Mouse (Mus musculus) embryonic facial prominence, embryonic 11.5 days (tissue): ENCODE data around the gene Rhbdd2. TPM values are rescaled to one million over a fixed set of nuclear protein-coding genes. Genes with fewer than 3 reads are reported as not detected.

Experiments used
- ATAC-seq: fragments of 200-750 bp; cut with Nextera tagmentation; replicated peaks from 2 replicates; pipeline ENCODE4 v1.8.0; 2017; ENCODE audit warnings: low read depth; ENCODE audit not compliant: insufficient number of reproducible peaks, low FRiP score, low TSS enrichment
- DNase-seq: peaks from one replicate; pipeline ENCODE4 v3.0.0-alpha.2; 2015; ENCODE audit warnings: low spot score
- H3K27ac ChIP-seq: fragments of 300-500 bp; sonication (generic); replicated peaks from 2 replicates; pipeline ENCODE4 v1.5.1; 2014; ENCODE audit warnings: mild to moderate bottlenecking, low read depth, low read length, control low read depth
- H3K27me3 ChIP-seq: fragments of 300-500 bp; sonication (generic); 2 replicates; pipeline ENCODE4 v1.6.1; 2014; ENCODE audit warnings: mild to moderate bottlenecking, low read length, moderate library complexity, mixed read lengths; ENCODE audit not compliant: control insufficient read depth, insufficient read depth
- H3K36me3 ChIP-seq: fragments of 300-500 bp; sonication (generic); replicated peaks from 2 replicates; pipeline ENCODE4 v1.6.1; 2014; ENCODE audit warnings: low read depth, mild to moderate bottlenecking, low read length, moderate library complexity, mixed read lengths; ENCODE audit not compliant: control insufficient read depth, insufficient read depth
- H3K4me1 ChIP-seq: fragments of 300-500 bp; sonication (generic); 2 replicates; pipeline ENCODE4 v1.6.1; 2014; ENCODE audit warnings: low read length, mixed read lengths; ENCODE audit not compliant: control insufficient read depth, insufficient read depth
- H3K4me2 ChIP-seq: fragments of 300-500 bp; sonication (generic); 2 replicates; pipeline ENCODE4 v1.6.1; 2014; ENCODE audit warnings: low read depth, mild to moderate bottlenecking, control low read depth, low read length, moderate library complexity
- H3K4me3 ChIP-seq: fragments of 300-500 bp; sonication (generic); 2 replicates; pipeline ENCODE4 v1.5.1; 2014; ENCODE audit warnings: low read depth, low read length, control low read depth
- H3K9ac ChIP-seq: fragments of 300-500 bp; sonication (generic); replicated peaks from 2 replicates; pipeline ENCODE4 v1.6.1; 2014; ENCODE audit warnings: mild to moderate bottlenecking, control low read depth, low read length
- H3K9me3 ChIP-seq: fragments of 300-500 bp; sonication (generic); replicated peaks from 2 replicates; pipeline ENCODE4 v1.6.1; 2016; ENCODE audit warnings: mild to moderate bottlenecking, low read length, inconsistent platforms, mixed read lengths; ENCODE audit not compliant: control insufficient read depth
- WGBS: fragments of 180-500 bp; shearing (Covaris S2); extraction: QIAGEN DNeasy Blood & Tissue Kit; methylation state at CpG from one replicate; pipeline ENCODE4 v1.1.7; 2014; 5-methylcytosine and 5-hydroxymethylcytosine counted together
- polyA plus RNA-seq: library from polyadenylated mRNA; unstranded; fragments of >200 nt; fragmentation: Nextera tagmentation; extraction: Ambion mirVana; gene quantifications from 2 replicates; pipeline ENCODE4 v1.2.1, GENCODE M21; 2014

Rhbdd2 gene
- polyA plus RNA-seq, 1 experiment from 2014 or later: 43.1 TPM

- no peaks in the 10 kb centered on the region for H3K9me3 ChIP-seq
- no peak overlapping the region for H3K27ac ChIP-seq
- no peak for ATAC-seq
- no peaks in the 10 kb centered on the region for H3K27me3 ChIP-seq
- no peak overlapping the region for H3K4me2 ChIP-seq
- H3K4me1 ChIP-seq: no peaks in the 10 kb centered on the region
- WGBS: 80% methylated on average over 9 of the region's 9 CpGs
- H3K36me3 ChIP-seq: no peaks in the 10 kb centered on the region; the same call in 1 of the 2 replicates
- DNase-seq: no peak
- no peak overlapping the region for H3K9ac ChIP-seq
- H3K4me3 ChIP-seq: no peak overlapping the region
Measured at GRCm38 (mm10) chr5:135648461-135649308, 16.3 kb downstream of the Rhbdd2 start.

- Histone ChIP-seq H3K4me2 (no peak overlapping the region), H3K36me3 (no peaks in the 10 kb centered on the region), H3K27me3 (no peaks in the 10 kb centered on the region), H3K4me3 (no peak overlapping the region), H3K27ac (no peak overlapping the region), H3K9me3 (no peaks in the 10 kb centered on the region), H3K4me1 (no peaks in the 10 kb centered on the region), H3K9ac (no peak overlapping the region)
- ATAC-seq: no peak
- 83% methylated on average over 1 of the region's 1 CpGs for WGBS
- no peak for DNase-seq
Measured at GRCm38 (mm10) chr5:135649309-135649633, 16.9 kb downstream of the Rhbdd2 start.

DNA sequence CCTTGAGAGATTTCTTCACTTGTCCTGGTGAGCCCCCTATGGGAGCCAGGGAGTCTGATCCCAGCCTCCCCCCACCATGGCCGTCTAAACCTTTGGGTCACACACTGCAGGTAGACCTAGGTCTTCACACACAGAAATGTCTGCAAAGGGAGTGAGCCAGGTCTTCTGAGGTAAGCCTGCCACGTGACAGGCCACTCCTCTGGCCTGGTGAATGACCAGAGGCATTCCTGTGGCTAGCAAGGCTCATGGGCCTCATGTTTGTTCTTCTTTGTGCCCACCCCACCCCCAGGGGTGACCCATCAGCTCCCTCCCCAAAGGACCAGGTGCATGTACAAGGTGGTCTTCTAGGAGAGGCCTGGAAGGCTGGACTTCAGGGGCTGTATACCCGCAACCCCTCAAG is 19.1 kb downstream of the Rhbdd2 start:
- Histone ChIP-seq H3K4me3 (no peak overlapping the region), H3K27ac (no peak overlapping the region), H3K4me1 (no peaks in the 10 kb centered on the region), H3K9me3 (no peaks in the 10 kb centered on the region), H3K9ac (no peak overlapping the region), H3K36me3 (no peaks in the 10 kb centered on the region), H3K4me2 (no peak overlapping the region), H3K27me3 (no peaks in the 10 kb centered on the region)
- ATAC-seq: no peak
- 78% methylated on average over 3 of the region's 3 CpGs for WGBS
- no peak for DNase-seq

GRCm38 (mm10) chr5:135653209-135653608 is 20.8 kb downstream of the Rhbdd2 start:
- DNase-seq (no peak), ATAC-seq (no peak)
- no peaks in the 10 kb centered on the region for H3K36me3 ChIP-seq
- H3K27me3 ChIP-seq: no peaks in the 10 kb centered on the region
- H3K4me3 ChIP-seq: no peak overlapping the region
- no peaks in the 10 kb centered on the region for H3K9me3 ChIP-seq
- H3K9ac ChIP-seq: no peak overlapping the region
- H3K4me2 ChIP-seq: no peak overlapping the region
- H3K27ac ChIP-seq: no peak overlapping the region
- WGBS: 72% methylated on average over 2 of the region's 2 CpGs
- no peaks in the 10 kb centered on the region for H3K4me1 ChIP-seq

- no peak overlapping the region for H3K27ac ChIP-seq
- no peak for ATAC-seq
- WGBS: 86% methylated on average over 5 of the region's 5 CpGs
Measured at GRCm38 (mm10) chr5:135656046-135656445, 23.6 kb downstream of the Rhbdd2 start.

DNA sequence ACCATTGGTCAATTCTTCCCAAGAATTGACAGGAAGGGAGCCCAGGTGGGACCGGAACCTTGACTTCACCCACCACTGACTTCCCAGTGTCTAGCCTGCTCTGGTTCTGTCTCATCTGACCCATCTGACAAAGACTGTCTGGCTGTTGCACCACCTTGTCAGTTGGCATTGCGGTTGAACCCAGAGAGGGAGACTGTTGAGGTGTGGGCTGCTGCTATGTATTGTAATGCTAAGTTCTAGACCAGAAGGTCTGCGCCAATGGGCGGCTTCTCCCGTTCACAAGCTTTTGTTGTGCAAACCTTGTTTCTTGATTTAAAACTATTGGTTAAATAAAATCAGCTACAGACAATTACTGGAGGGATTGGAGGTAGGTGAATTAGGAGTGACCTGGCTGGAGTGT is 24.7 kb downstream of the Rhbdd2 start:
- Histone ChIP-seq H3K4me2 (no peak overlapping the region), H3K9ac (no peak overlapping the region), H3K4me3 (no peak overlapping the region), H3K4me1 (no peaks in the 10 kb centered on the region), H3K27ac (no peak overlapping the region), H3K27me3 (no peaks in the 10 kb centered on the region), H3K36me3 (no peaks in the 10 kb centered on the region), H3K9me3 (no peaks in the 10 kb centered on the region)
- 86% methylated on average over 5 of the region's 5 CpGs for WGBS
- DNase-seq (no peak), ATAC-seq (no peak)

More at GRCm38 (mm10) chr5:135656046-135656445, 23.6 kb downstream of the Rhbdd2 start:
- no peak for DNase-seq
- Histone ChIP-seq H3K9ac (no peak overlapping the region), H3K4me3 (no peak overlapping the region), H3K4me1 (no peaks in the 10 kb centered on the region), H3K9me3 (no peaks in the 10 kb centered on the region), H3K4me2 (no peak overlapping the region), H3K27me3 (no peaks in the 10 kb centered on the region), H3K36me3 (no peaks in the 10 kb centered on the region)

DNA sequence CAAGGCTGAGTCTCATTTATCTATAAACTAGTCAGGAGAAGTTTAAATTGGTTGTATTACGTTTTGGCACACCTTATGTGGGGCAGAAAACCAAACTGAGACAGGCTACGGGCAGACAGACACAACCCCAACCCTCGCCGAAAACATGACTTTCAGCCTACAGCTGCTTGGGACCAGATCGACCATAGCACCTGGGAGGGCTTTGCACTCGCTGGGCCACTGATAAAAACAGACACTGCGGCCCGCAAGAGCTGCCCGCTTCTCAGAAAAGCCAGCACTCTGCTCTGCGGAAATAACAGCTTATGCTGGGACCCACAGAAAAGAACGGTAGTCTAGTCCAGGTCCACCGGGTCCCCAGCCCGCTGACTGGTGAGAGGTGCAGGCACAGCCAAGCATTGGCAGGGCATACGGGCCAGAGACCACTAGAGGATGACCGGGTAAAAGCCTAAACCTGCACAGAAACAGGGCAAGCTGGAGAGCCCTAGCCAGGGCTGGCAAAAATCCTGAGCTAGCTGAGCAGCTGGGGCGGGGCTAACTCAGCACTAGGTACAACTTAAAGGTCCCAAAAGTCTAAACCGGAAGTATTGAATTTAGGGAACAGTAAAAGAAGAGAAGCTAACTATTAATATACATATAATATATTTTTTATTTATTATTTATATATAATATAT is 25.4 kb downstream of the Rhbdd2 start:
- ATAC-seq: no peak
- Histone ChIP-seq H3K4me2 (no peak overlapping the region), H3K36me3 (no peaks in the 10 kb centered on the region), H3K9ac (no peak overlapping the region), H3K4me1 (no peaks in the 10 kb centered on the region), H3K27ac (no peak overlapping the region), H3K9me3 (no peaks in the 10 kb centered on the region), H3K4me3 (no peak overlapping the region), H3K27me3 (no peaks in the 10 kb centered on the region)
- WGBS: 44% methylated on average over 17 of the region's 17 CpGs
- no peak for DNase-seq

DNA sequence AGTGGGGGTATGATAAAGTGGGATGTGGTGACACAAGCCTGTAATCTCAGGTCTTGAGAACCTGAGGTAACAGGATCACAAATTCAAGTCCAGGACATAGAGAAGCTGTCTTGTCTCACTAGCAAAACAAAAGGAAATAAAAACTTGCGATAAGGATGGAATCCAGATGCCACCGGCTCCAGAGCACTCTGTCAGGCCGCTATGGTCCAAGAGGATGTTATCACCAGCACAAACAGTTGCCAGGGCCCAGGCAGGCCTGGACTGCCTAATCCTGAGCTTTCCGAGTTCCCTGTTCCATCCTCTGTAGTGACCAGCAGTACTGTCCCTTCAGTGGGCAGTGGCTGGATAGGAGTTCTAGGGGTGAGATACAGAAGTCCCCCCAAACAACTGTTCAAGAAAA is 27.5 kb downstream of the Rhbdd2 start:
- Histone ChIP-seq H3K9me3 (no peaks in the 10 kb centered on the region), H3K27ac (no peak overlapping the region), H3K27me3 (no peaks in the 10 kb centered on the region), H3K4me2 (no peak overlapping the region), H3K9ac (no peak overlapping the region), H3K4me1 (no peaks in the 10 kb centered on the region), H3K4me3 (no peak overlapping the region), H3K36me3 (no peaks in the 10 kb centered on the region)
- DNase-seq (no peak), ATAC-seq (no peak)
- WGBS: 69% methylated on average over 4 of the region's 4 CpGs
